Mouse (Mus musculus) erythroid progenitor cell, adult 5-6 weeks (primary cell): ENCODE measurements around the gene Gcn1l1. TPM values are rescaled to one million over a fixed set of nuclear protein-coding genes. Genes with fewer than 3 reads are reported as not detected.
A peak's percentile ranks its signal among the peaks of the same experiment; 100 is the strongest.

Experiments
- ATAC-seq: replicated peaks from 2 replicates; pipeline ENCODE4 v1.8.0; 2016; ENCODE audit warnings: moderate number of reproducible peaks, mild to moderate bottlenecking, moderate TSS enrichment, inconsistent platforms; ENCODE audit not compliant: poor library complexity, low FRiP score, severe bottlenecking
- total RNA-seq, 2 experiments: library from RNA; stranded (forward) in 1 of 2; stranded (reverse) in 1 of 2; fragments of 150-400 nt in 1 of 2; fragments of 186-747, 209-891 nt in 1 of 2; gene quantifications; 2 replicates each; pipeline versions ENCODE4 v1.2.3 to v1.2.4; 2015 to 2017; ENCODE audit warnings: low replicate concordance in 2 of 2

Gene Gcn1l1
- total RNA-seq, 2 experiments from 2014 or later = 14.1 to 17.6 TPM

- ATAC-seq = no peak
These were observed 79.1 kb downstream of the Gcn1l1 start for GRCm38 (mm10) chr5:115644192-115644591.

GRCm38 (mm10) chr5:115648876-115649275, 83.8 kb downstream of the Gcn1l1 start:
- ATAC-seq = no peak

DNA sequence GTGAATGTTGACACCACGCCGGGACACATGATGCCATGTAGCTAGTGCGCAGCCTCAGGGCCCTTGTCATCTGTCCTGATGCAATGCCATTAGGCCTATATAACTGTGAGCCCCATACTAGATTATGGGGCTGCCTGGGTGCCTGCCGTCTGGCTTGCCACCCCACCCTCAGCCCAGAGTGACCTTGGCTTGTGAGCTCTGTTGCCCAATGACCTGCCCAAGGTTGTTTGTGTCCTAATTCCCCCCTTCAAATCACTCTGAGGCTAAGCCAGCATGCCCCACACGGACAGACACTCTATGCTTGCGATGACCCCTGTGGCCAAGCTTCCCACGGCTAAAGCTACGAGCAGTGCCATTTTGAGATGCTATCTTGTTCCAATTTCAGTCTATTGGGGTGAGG, 84.6 kb downstream of the Gcn1l1 start:
- no peak for ATAC-seq

DNA sequence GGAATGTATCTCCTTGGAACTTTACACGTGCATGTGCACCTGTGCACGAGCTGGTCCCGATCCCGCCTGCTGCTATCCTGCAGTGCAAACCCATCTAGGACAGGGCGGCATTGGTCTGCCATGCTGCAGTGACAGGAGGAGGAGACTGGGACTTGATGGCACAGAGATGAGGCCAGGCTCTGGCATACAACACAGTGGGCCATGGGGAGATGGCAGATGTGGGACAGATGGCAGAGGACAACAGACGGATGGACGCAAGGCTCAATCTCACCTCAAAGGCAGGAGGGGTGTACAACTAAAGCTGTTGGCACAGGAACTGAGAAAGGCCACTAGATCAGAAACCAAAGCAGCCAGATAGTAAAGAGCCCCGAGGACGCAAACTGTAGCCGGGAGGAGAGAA, 85.8 kb downstream of the Gcn1l1 start:
- ATAC-seq = no peak

GRCm38 (mm10) chr5:115651821-115652220, 86.8 kb downstream of the Gcn1l1 start:
- ATAC-seq = no peak

DNA sequence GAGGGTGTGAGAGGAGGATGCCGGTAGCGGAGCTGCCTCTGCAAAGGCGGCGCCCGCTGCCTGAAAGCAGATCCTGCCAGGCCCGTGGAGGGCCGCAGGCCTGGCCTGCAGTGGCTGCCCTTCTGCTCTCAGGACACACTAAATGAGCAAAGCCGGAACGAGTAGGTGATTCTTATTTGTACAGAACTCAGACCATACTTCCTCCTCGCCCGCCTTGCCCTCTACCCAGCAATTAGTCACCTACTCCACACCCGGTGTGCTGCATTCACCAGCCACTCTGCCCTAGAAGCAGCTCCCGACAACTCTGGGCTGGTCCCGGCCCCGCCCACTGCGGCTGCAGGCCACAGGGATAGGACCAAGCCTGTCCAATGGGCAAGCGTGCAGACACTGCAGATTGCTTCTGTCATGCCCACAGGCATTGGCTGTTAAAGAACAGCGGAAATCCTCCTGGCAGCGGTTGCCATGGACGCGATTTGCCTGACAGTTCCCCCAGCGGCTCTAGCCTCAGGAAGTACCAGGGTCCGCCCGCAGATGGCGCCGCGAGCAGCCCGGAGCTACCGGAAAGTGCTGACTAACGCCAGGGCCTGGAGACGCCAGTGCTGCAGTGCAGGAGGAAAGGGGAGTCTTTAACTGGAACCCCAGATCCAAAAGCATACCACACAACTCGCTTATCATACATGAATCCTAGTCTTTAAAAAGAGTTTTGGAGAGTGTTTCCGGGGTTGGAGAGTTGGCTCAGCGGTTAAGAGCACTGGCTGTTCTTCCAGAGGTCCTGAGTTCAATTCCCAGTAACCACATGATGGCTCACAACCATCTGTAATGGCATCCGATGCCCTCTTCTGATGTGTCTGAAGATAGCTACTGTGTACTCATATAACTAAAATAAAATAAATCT, 87.9 kb downstream of the Gcn1l1 start:
- ATAC-seq = peak; percentile 95

DNA sequence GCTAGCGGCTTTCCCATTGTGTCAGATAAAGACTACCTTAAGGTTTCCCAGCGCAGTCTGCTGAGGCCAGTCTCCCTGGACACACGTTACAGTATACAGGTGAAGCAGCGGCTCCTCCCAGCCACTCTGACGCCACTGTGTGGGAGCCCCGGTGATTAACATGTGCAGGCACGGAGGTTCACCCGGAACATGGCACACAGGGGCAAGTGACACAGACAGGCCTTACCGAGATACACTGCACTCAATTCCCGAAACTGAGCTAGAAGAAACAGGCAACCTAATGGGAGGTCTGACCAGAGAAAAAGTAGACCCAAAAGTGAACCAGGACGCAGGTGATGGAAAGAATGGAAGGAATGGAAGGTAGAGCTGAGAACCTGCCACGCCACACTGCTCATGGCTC, 88.7 kb downstream of the Gcn1l1 start:
- no peak for ATAC-seq

DNA sequence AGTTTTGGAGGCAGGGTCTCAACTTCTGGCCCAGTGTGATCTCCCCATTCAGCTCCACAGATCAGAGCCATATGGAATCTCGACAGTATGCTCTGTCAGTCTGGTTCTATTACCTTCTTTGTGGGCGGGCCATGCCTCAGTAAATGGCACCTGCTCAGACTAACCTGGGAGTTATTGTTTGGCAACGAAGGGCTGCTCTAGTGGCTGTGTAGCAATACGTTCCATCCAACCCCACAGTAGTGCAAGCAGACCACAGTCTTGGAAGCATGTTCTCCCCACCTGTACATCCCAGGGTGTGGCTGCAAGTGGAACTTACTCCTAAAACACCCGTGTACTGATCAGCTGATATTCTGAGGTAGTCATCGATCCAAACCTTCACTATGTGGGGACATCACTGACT, 91.6 kb downstream of the Gcn1l1 start:
- ATAC-seq = no peak

DNA sequence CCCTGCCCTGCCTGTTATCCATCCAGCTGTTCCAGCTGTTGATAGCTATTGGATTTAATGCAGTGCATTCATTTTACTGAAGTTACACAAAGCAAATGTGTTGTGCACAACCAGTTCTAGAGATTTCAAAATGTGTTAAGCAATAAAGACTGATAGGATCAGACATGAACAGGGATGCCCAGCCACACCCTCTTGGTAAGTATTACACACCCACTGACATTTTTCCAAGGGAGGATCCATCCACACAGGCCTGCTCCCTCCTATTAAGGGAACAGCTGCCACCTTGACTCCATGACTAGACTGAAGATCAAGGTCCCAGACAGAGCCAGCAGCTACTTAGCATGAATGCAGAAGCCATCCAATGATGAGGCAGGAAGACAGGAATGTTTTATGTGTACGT, 92.2 kb downstream of the Gcn1l1 start:
- ATAC-seq = no peak

GRCm38 (mm10) chr5:115658352-115658751, 93.3 kb downstream of the Gcn1l1 start:
- no peak for ATAC-seq

GRCm38 (mm10) chr5:115662658-115663057, 97.6 kb downstream of the Gcn1l1 start:
- ATAC-seq = no peak

- no peak for ATAC-seq
These were observed 101.5 kb downstream of the Gcn1l1 start for GRCm38 (mm10) chr5:115666366-115667065.

DNA sequence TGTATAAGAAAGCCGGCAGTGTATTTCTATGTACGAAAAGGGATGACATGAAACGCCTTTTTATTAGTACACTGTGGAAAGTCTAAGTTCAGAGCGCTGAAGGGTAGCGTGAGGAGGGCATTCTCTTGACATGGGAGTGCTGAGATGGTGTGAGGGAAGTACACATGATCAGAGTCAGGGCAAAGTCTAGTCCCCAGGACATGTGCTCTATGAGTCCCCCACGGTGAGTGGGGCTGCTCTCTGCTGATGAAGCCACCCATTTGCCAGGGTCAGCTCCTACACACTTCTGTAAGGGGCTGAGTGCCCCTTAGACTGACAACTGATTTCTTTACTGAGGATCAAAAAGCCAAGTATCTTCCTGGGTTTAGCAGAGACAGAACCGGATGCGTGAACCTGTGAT, 102.2 kb downstream of the Gcn1l1 start:
- ATAC-seq = no peak

DNA sequence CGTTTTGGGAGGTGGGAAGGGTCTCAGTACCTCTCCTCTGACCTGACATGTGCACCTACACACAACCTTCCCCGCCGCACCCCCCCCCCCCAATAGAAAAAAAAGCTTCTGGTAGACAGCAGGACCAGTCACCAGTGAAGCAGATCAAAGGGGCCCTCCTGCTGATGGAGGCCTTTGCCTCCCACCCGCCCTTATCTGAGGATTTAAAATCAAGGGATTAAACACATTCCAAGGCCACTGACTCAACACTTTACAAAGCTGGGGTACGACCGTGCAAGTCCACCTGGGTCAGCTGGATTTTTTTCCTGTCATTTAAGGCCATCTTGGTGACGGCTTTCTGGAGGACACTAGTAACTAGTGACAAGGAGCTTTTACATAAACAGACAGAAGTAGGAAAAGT, 102.8 kb downstream of the Gcn1l1 start:
- no peak for ATAC-seq

DNA sequence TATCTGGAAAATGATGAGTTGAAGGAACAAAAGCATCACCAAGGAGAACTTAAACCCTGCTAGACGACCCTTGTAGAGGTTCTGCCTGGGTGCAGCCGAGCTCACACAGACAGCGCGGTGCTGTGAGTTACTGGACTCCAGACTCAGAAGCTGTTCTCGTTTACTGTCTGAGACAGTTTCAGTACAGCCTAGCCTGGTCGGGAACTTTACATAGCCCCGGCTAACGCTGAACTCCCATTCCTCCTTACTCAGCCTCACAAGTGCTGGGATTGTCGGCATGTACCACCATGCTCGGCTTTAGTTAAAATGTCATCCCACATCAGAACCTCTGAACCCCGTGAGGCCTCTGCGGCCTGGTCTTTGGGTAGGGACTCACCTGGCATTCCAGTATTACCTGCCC, 103.9 kb downstream of the Gcn1l1 start:
- ATAC-seq = no peak

DNA sequence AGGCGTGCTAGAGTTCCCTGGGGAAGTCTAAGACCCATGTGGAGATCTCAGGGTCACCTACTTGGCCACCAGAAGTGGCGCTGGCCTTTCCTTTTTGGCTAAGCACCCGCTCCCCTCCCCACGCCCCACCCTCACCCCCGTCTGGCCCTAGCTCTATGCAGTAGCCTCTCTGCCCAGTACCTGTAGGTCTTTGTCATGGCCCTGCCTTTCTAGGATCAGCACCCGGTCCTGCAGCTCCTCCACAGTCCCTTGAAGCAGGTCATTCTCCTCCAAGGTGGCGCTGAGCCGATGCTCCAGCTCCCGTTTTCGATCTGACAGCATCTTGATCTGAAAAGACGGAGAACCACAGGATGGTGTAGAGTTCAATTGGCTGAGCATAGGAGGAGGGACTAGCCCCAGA, 104.9 kb downstream of the Gcn1l1 start:
- no peak for ATAC-seq

- ATAC-seq = no peak
These were observed 105.4 kb downstream of the Gcn1l1 start for GRCm38 (mm10) chr5:115670406-115670805.

GRCm38 (mm10) chr5:115671846-115672245, 106.8 kb downstream of the Gcn1l1 start:
- ATAC-seq = no peak
